Mouse (Mus musculus) spleen, adult 2 months (tissue): ENCODE data around the gene Map4k4. TPM values are rescaled to one million over a fixed set of nuclear protein-coding genes. Genes with fewer than 3 reads are reported as not detected.
A peak's percentile ranks its signal among the peaks of the same experiment; 100 is the strongest.

Experiments used
- DNase-seq, 2 experiments: peaks; one replicate each; pipeline versions ENCODE4 v3.0.0 to v3.0.0-alpha.2; 2012 to 2021; ENCODE audit warnings: low spot score in 2 of 2, low read depth in 1 of 2
- H3K27ac ChIP-seq: fragments of 200-500 bp; 2 replicates; pipeline ENCODE4 v1.5.1; 2012; ENCODE audit warnings: low read length, inconsistent platforms; ENCODE audit not compliant: insufficient read depth
- H3K27me3 ChIP-seq: fragments of 200-500 bp; 2 replicates; pipeline ENCODE4 v1.6.1; 2012; ENCODE audit warnings: mild to moderate bottlenecking, moderate library complexity, low read length, inconsistent platforms; ENCODE audit not compliant: control insufficient read depth, insufficient read depth
- H3K36me3 ChIP-seq: fragments of 200-500 bp; 2 replicates; pipeline ENCODE4 v1.6.1; 2012; ENCODE audit warnings: mild to moderate bottlenecking, low read length, inconsistent platforms; ENCODE audit not compliant: control insufficient read depth, insufficient read depth
- H3K4me1 ChIP-seq: fragments of 200-500 bp; 2 replicates; pipeline ENCODE4 v1.6.1; 2011; ENCODE audit warnings: inconsistent platforms; ENCODE audit not compliant: control insufficient read depth, insufficient read depth, insufficient read length
- H3K4me3 ChIP-seq: fragments of 200-500 bp; 2 replicates; pipeline ENCODE4 v1.5.1; 2011; ENCODE audit warnings: mild to moderate bottlenecking, inconsistent platforms; ENCODE audit not compliant: insufficient read depth, insufficient read length; ENCODE audit errors: extremely low read depth
- CTCF ChIP-seq: fragments of 200-500 bp; IDR thresholded peaks from 2 replicates; pipeline ENCODE4 v1.5.1; 2011; ENCODE audit warnings: mild to moderate bottlenecking, inconsistent platforms; ENCODE audit not compliant: insufficient read depth, insufficient read length, insufficient replicate concordance; ENCODE audit errors: extremely low read depth
- POLR2A ChIP-seq: fragments of 200-500 bp; IDR thresholded peaks from 2 replicates; pipeline ENCODE4 v1.6.1; 2011; ENCODE audit warnings: low read depth, low read length, inconsistent platforms
- WGBS: fragments of 180-500 bp; shearing (Covaris S2); methylation state at CpG from one replicate; pipeline ENCODE4 v1.1.7; 2018; 5-methylcytosine and 5-hydroxymethylcytosine counted together
- polyA plus RNA-seq: library from polyadenylated mRNA; depleted of rRNA; stranded (reverse); fragments of >200 nt; gene quantifications from 2 replicates; pipeline ENCODE4 v1.2.3, GENCODE M21; 2012

Gene Map4k4
- polyA plus RNA-seq, 1 experiment, result 54.3 TPM

DNA sequence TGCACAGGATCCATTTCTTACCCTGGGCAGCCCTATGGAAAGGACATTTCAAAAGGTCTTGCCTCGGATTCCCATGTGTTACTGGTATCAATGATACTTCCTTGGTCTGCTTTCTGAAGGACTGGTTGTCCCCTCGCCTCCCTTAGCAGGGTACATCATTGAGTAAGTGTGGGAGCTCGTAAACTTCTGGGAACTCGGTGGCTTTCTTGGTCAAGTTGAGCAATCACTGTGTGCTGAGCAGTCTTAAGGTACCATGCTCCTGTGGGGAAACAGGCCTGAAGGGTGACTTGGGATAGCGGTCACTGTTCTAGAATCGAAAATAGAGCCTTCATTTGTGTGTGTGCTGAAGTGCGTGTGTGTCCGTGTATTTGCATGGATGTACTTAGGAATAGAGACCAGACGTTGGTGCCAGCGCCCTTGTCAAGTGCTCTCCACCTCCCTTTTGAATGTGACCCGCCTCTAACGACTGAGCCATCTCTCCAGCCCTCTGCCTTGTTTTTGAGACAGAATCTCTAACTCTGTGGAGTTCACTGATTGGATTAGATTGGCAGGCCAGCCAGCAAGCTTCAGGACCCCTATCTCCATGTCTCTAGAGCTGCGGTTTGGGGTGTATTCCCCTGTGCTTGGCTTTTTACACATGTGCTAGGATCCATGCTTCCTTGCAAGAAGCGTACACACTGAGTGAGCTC is 129.7 kb downstream of the Map4k4 start:
- Histone ChIP-seq H3K36me3 (peaks cover 4% of the 10 kb centered on the region), H3K27me3 (no peaks in the 10 kb centered on the region), H3K27ac (no peak overlapping the region), H3K4me1 (peaks cover 8% of the 10 kb centered on the region; the same call in 1 of the 2 replicates), H3K4me3 (no peak overlapping the region)
- no peak for DNase-seq
- TF ChIP-seq CTCF (no peak), POLR2A (no peak)
- 88% methylated on average over 14 of the region's 14 CpGs for WGBS

DNA sequence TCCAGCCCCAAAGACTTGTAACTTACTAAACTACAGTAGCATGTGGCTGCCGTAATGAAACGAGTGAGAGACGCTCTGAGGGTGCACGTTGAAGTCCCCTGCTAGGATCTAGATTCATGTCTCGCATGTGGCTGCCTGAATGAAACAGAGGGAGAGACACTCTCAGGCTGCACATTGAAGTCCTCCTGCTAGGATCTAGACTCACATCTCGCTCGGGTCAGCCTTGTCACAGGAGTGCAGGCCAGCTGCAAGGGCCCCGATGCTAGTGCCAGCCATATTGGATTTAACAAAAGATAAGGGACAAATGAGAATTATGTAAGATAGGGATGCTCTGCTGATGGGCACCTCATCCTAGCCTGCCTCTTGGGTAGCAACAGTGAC is 130.3 kb downstream of the Map4k4 start:
- Histone ChIP-seq H3K4me1 (peaks cover 8% of the 10 kb centered on the region; the same call in 1 of the 2 replicates), H3K27me3 (no peaks in the 10 kb centered on the region), H3K4me3 (no peak overlapping the region), H3K27ac (no peak overlapping the region), H3K36me3 (peaks cover 4% of the 10 kb centered on the region)
- 95% methylated on average over 8 of the region's 8 CpGs for WGBS
- TF ChIP-seq CTCF (no peak), POLR2A (no peak)
- no peak for DNase-seq

DNA sequence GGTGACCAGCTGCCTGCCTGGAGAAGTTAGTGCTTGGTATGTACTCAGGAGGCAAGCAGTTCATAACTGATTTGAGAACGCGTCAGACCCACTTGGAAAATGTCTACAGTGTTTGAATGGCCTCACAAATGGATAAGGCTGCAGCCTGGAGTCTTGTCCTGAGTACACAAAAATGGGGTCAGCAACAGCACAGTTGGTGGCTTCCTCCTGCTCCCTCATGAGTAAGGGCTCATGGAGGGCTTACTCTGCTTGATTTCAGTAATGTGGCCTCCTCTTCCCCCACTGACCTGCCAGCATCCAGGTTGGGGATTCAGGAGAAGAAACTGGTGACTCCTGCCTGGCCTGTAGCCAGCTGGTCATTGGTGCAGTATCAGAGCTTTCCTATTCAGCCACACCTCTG is 130.9 kb downstream of the Map4k4 start:
- TF ChIP-seq CTCF (no peak), POLR2A (no peak)

DNA sequence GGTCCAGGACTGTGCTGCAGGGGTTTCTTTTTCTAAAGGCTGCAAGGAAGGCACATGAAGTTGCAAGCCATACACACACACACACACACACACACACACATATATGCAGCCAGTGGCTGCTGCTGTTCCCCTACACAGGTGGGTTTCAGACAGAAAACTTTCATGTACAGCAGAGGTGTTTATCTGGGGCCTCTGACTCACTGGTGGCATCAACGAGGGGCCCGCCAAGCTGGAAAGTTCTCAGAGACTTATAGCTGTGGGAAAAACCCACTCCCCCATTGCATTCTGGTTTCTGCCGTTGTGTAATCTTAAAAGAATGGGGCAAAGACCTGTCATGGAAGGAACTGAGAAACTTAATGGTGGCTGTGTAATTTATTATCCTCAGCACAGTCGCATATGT is 132.6 kb downstream of the Map4k4 start:
- TF ChIP-seq CTCF, result no peak
- TF ChIP-seq POLR2A, result no peak
- DNase-seq, result no peak
- Histone ChIP-seq H3K27me3 (no peaks in the 10 kb centered on the region), H3K27ac (no peak overlapping the region), H3K36me3 (no peaks in the 10 kb centered on the region), H3K4me3 (no peak overlapping the region), H3K4me1 (no peaks in the 10 kb centered on the region)
- WGBS, result 55% methylated on average over 4 of the region's 4 CpGs

More for the DNA sequence above, 130.9 kb downstream of the Map4k4 start:
- Histone ChIP-seq H3K4me1 (peaks cover 8% of the 10 kb centered on the region; the same call in 1 of the 2 replicates), H3K4me3 (no peak overlapping the region), H3K36me3 (peaks cover 1% of the 10 kb centered on the region), H3K27ac (no peak overlapping the region), H3K27me3 (no peaks in the 10 kb centered on the region)
- WGBS, result 87% methylated on average over 2 of the region's 2 CpGs
- no peak for DNase-seq

DNA sequence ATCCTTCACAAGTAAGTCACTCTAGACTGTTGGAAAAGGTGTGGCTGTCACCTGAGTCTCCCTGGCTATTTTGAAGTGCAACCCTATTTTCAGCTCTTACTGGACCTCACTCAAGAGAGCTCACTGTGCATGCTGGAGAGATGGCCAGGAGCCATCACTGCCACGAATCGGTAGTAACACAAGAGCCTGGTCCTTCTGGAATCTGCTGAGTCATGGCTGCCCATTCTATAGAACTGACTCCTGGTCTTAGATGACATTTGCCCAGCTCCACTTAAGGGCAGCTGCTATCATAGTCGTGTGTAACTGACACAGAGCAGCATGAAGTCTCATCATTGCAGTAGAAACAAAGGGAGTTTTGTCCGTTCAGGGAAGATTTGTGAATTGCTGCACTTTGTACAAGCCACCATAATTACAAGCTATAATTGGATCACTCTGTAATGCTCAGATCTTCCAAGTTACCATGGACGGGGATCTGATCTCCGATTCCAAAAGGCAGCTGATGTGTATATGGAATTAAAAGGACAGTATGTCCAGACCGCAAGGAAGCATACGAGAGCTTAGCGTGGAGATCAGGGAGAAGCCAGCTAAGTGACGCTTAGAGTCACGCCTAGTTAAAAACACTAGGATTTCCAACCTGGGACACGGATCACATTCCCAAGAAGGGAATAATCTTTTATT is 133.2 kb downstream of the Map4k4 start:
- H3K4me1 ChIP-seq, result no peaks in the 10 kb centered on the region
- WGBS, result 80% methylated on average over 12 of the region's 12 CpGs
- H3K27me3 ChIP-seq, result no peaks in the 10 kb centered on the region
- no peaks in the 10 kb centered on the region for H3K36me3 ChIP-seq
- H3K4me3 ChIP-seq, result no peak overlapping the region
- no peak for TF ChIP-seq POLR2A
- no peak for TF ChIP-seq CTCF
- no peak overlapping the region for H3K27ac ChIP-seq
- DNase-seq, result no peak

DNA sequence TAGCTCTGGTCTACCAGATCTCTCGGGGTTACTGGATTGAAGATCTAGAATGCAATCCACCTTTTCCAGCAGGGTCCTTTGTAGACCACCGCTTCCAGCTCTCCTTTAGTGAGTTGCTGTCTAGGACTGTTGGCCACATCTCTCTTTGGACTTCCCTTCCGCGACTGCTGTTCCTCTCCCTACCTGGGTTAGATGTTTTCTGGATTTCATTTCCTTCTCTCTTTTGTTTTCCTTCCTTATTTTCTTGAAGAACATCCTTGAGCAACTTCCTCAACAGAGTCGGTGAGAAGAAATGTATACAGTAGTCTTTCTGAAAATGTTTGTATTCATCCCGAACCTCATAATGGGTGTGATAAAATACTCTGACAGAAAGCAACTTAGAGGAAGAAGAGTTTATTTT is 137.1 kb downstream of the Map4k4 start:
- WGBS, result 76% methylated on average over 6 of the region's 6 CpGs
- Histone ChIP-seq H3K4me1 (no peaks in the 10 kb centered on the region), H3K4me3 (no peak overlapping the region), H3K27me3 (no peaks in the 10 kb centered on the region), H3K36me3 (no peaks in the 10 kb centered on the region), H3K27ac (no peak overlapping the region)
- TF ChIP-seq POLR2A, result no peak
- no peak for TF ChIP-seq CTCF
- no peak for DNase-seq

DNA sequence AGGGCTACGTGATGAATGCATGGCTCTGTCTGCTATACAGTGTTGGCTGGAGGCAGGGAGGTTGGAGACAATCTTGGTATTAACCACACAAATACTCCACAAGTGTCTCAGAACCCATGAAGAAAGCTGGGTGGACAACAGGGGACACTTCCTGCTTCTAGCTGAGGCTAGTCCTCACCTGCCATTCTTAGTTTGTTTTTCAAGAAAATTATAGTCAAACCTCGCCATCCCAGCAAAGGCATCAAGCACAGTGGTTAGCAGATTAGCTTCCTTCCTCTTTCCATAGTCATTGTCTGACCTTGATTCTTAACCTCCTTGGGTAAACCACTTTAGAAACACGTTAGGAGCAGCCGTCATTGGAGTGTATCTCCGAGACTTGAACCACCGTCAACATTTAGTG is 145.0 kb downstream of the Map4k4 start:
- Histone ChIP-seq H3K4me1 (peaks cover 10% of the 10 kb centered on the region; the same call in 1 of the 2 replicates), H3K4me3 (no peak overlapping the region), H3K27me3 (no peaks in the 10 kb centered on the region), H3K27ac (no peak overlapping the region), H3K36me3 (no peaks in the 10 kb centered on the region)
- WGBS, result 16% methylated on average over 6 of the region's 6 CpGs
- DNase-seq, result peak in 1 of 2 experiments; percentile 21
- TF ChIP-seq POLR2A (no peak), CTCF (no peak)
